Mouse (Mus musculus) E14TG2a.4 (cell line): ENCODE data around the gene Tesc.

Source experiments
- CTCF ChIP-seq: conservative IDR thresholded peaks from 2 replicates; pipeline ENCODE4 v1.5.1; 2014; ENCODE audit warnings: low read length
- POU5F1 ChIP-seq: IDR thresholded peaks from 2 replicates; pipeline ENCODE4 v1.6.1; 2014; ENCODE audit warnings: low read length, borderline replicate concordance

GRCm38 (mm10) chr5:118089102-118089501, 61.6 kb downstream of the Tesc start:
- TF ChIP-seq CTCF (no peak), POU5F1 (no peak)
